Mouse (Mus musculus): Measurements from ENCODE around the gene Gm20388. TPM values are rescaled to one million over a fixed set of nuclear protein-coding genes. Genes with fewer than 3 reads are reported as not detected.
A peak's percentile ranks its signal among the peaks of the same experiment; 100 is the strongest.

Gm20388 gene
- total and polyA plus RNA-seq, 2 experiments from 2014 or later = 51.3 TPM; not detected in 1

DNA sequence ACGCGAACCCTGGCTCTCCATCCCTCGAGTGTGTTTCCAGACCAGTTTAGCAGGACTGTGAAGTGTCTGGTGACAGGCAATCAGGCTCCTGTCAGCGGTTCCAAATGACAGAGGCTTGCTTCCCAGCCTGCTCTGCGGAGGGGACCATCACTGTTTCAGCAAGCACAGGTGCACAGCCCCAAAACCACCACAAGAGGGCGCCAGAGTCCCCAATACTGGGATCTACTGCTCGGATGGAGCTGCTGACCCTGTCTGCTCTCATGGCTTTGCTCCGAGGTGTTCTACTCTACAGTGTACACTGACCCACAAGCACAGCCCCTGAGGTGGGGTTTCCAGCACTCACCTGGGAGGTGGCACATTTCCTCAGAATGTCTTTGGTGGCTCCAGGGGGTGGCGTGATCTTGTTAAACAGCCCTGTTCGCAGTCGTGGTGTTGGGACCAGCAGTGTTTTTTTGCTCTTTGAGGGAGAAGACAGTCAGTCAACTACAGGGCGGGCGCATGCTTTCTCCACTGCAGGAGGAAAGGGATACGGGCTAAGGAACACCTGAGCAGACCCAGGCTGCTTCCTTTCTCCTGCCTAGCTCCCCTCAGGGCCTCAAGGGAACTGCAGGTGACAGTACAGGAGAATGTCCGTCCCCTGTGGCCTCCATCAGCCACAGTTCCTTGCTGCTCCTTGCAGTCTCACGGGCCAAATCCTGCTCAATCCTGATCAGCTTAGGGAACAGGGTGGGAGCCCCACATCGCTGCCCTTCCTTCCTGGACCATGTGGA, 1193.6 kb downstream of the Gm20388 start:
- DNase-seq = peak; percentile 89
- no peaks in the 10 kb centered on the region for H3K9me3 ChIP-seq (ENCODE audit: low read length)
- no peak overlapping the region for H3K27ac ChIP-seq (ENCODE audit: low read depth, low read length)
- H3K4me1 ChIP-seq (ENCODE audit: insufficient read depth) = peaks cover 7% of the 10 kb centered on the region; the same call in 1 of the 2 replicates
- no peaks in the 10 kb centered on the region for H3K27me3 ChIP-seq (ENCODE audit: insufficient read depth, low read length)
- no peak overlapping the region for H3K9ac ChIP-seq
- ATAC-seq = 0 out of 2 replicates have a peak, but pooled peaks have one; percentile 30
- no peak overlapping the region for H3K4me3 ChIP-seq (ENCODE audit: low read depth, low read length)
- WGBS = 53% methylated on average over 17 of the region's 17 CpGs
- H3K4me2 ChIP-seq (ENCODE audit: low read depth) = no peak overlapping the region
- TF ChIP-seq CTCF (IDR thresholded peaks at IDR 0.05; ENCODE audit: low read depth) = peak; percentile 97
- peaks cover 49% of the 10 kb centered on the region for H3K36me3 ChIP-seq (ENCODE audit: insufficient read depth)

- Histone ChIP-seq H3K4me1 (ENCODE audit: insufficient read depth) (peaks cover 7% of the 10 kb centered on the region; the same call in 1 of the 2 replicates), H3K4me3 (ENCODE audit: low read depth, low read length) (peak within 1 kb of the TSS; percentile 88), H3K27ac (ENCODE audit: low read depth, low read length) (peak within 1 kb of the TSS; percentile 85), H3K9ac (peak within 1 kb of the TSS; percentile 90), H3K36me3 (ENCODE audit: insufficient read depth) (peaks cover 14% of the 10 kb centered on the region), H3K9me3 (ENCODE audit: low read length) (no peaks in the 10 kb centered on the region), H3K27me3 (ENCODE audit: insufficient read depth, low read length) (peaks cover 6% of the 10 kb centered on the region), H3K4me2 (ENCODE audit: low read depth) (peak within 1 kb of the TSS; percentile 88)
- WGBS = 1% methylated on average over 75 of the region's 75 CpGs
- peak; percentile 100 for DNase-seq
- peak; percentile 99 for ATAC-seq
- peak; percentile 47 for TF ChIP-seq CTCF (IDR thresholded peaks at IDR 0.05; ENCODE audit: low read depth)
Observed at GRCm38 (mm10) chr8:121107668-121108656, 1197.3 kb downstream of the Gm20388 start, which contains the start of gene Mthfsd. Gene Mthfsd, minus strand, starts transcription at chr8:121108392.

GRCm38 (mm10) chr8:121108657-121109056, 1198.0 kb downstream of the Gm20388 start:
- TF ChIP-seq CTCF (IDR thresholded peaks at IDR 0.05; ENCODE audit: low read depth) = no peak
- no peak overlapping the region for H3K27ac ChIP-seq (ENCODE audit: low read depth, low read length)
- peak overlapping the region; percentile 88 for H3K4me2 ChIP-seq (ENCODE audit: low read depth)
- peaks cover 7% of the 10 kb centered on the region; the same call in 1 of the 2 replicates for H3K4me1 ChIP-seq (ENCODE audit: insufficient read depth)
- H3K27me3 ChIP-seq (ENCODE audit: insufficient read depth, low read length) = peaks cover 10% of the 10 kb centered on the region
- ATAC-seq = no peak
- WGBS = 10% methylated on average over 5 of the region's 5 CpGs
- no peaks in the 10 kb centered on the region for H3K9me3 ChIP-seq (ENCODE audit: low read length)
- no peak for DNase-seq
- peak overlapping the region; percentile 88 for H3K4me3 ChIP-seq (ENCODE audit: low read depth, low read length)
- H3K36me3 ChIP-seq (ENCODE audit: insufficient read depth) = peaks cover 10% of the 10 kb centered on the region
- peak overlapping the region; percentile 90 for H3K9ac ChIP-seq

GRCm38 (mm10) chr8:121111145-121111907, 1200.7 kb downstream of the Gm20388 start:
- Histone ChIP-seq H3K9me3 (ENCODE audit: low read length) (no peaks in the 10 kb centered on the region), H3K4me1 (ENCODE audit: insufficient read depth) (peaks cover 7% of the 10 kb centered on the region; the same call in 1 of the 2 replicates), H3K36me3 (ENCODE audit: insufficient read depth) (no peaks in the 10 kb centered on the region), H3K4me2 (ENCODE audit: low read depth) (no peak overlapping the region), H3K9ac (no peak overlapping the region), H3K27me3 (ENCODE audit: insufficient read depth, low read length) (peaks cover 36% of the 10 kb centered on the region), H3K27ac (ENCODE audit: low read depth, low read length) (no peak overlapping the region), H3K4me3 (ENCODE audit: low read depth, low read length) (no peak overlapping the region)
- no peak for TF ChIP-seq CTCF (IDR thresholded peaks at IDR 0.05; ENCODE audit: low read depth)
- DNase-seq (no peak), ATAC-seq (no peak)
- WGBS = 47% methylated on average over 7 of the region's 7 CpGs

GRCm38 (mm10) chr8:121113261-121113660, 1202.6 kb downstream of the Gm20388 start:
- no peaks in the 10 kb centered on the region for H3K9me3 ChIP-seq (ENCODE audit: low read length)
- peak; percentile 97 for DNase-seq
- H3K4me2 ChIP-seq (ENCODE audit: low read depth) = no peak overlapping the region
- 2% methylated on average over 21 of the region's 21 CpGs for WGBS
- no peak overlapping the region for H3K4me3 ChIP-seq (ENCODE audit: low read depth, low read length)
- H3K36me3 ChIP-seq (ENCODE audit: insufficient read depth) = no peaks in the 10 kb centered on the region
- TF ChIP-seq CTCF (IDR thresholded peaks at IDR 0.05; ENCODE audit: low read depth) = peak; percentile 99
- no peaks in the 10 kb centered on the region for H3K4me1 ChIP-seq (ENCODE audit: insufficient read depth)
- H3K27ac ChIP-seq (ENCODE audit: low read depth, low read length) = no peak overlapping the region
- H3K9ac ChIP-seq = no peak overlapping the region
- peaks cover 54% of the 10 kb centered on the region for H3K27me3 ChIP-seq (ENCODE audit: insufficient read depth, low read length)
- peak; percentile 58 for ATAC-seq

GRCm38 (mm10) chr8:121115136-121115535, 1204.5 kb downstream of the Gm20388 start:
- Histone ChIP-seq H3K9me3 (ENCODE audit: low read length) (no peaks in the 10 kb centered on the region), H3K4me2 (ENCODE audit: low read depth) (no peak overlapping the region), H3K9ac (no peak overlapping the region), H3K4me3 (ENCODE audit: low read depth, low read length) (no peak overlapping the region), H3K4me1 (ENCODE audit: insufficient read depth) (no peaks in the 10 kb centered on the region), H3K27me3 (ENCODE audit: insufficient read depth, low read length) (peaks cover 69% of the 10 kb centered on the region), H3K27ac (ENCODE audit: low read depth, low read length) (no peak overlapping the region), H3K36me3 (ENCODE audit: insufficient read depth) (no peaks in the 10 kb centered on the region)
- 3% methylated on average over 25 of the region's 25 CpGs for WGBS
- no peak for TF ChIP-seq CTCF (IDR thresholded peaks at IDR 0.05; ENCODE audit: low read depth)
- no peak for DNase-seq
- ATAC-seq = no peak

Measured in forebrain, postnatal 0 days (tissue).